Mouse (Mus musculus) adrenal gland, adult 18-20 months (tissue): ENCODE measurements around the gene Osbpl5. TPM values are rescaled to one million over a fixed set of nuclear protein-coding genes. Genes with fewer than 3 reads are reported as not detected.
A peak's percentile ranks its signal among the peaks of the same experiment; 100 is the strongest.
"Not testable (repeated sequence)": the region's sequence is repeated elsewhere in the genome, so short reads cannot be mapped to it uniquely, and the experiment has no call there.

Experiments
- DNase-seq, 2 experiments: peaks; one replicate each; pipeline ENCODE4 v3.0.0; 2021 to 2022; ENCODE audit warnings: low spot score in 2 of 2
- microRNA-seq, 2 experiments: library from miRNA; unstranded; fragments of <30 nt; microRNA quantifications; one replicate each; pipeline ENCODE4 v1.2.0; 2021; ENCODE audit warnings: borderline number of aligned reads in 2 of 2
- total RNA-seq, 2 experiments: library from RNA; stranded (reverse); gene quantifications; 1 replicate in 1 of 2; 2 replicates in 1 of 2; pipeline ENCODE4 v1.2.3; 2021

Gene Osbpl5
- total RNA-seq, 2 experiments from 2014 or later, result 24.5 to 29.1 TPM

DNA sequence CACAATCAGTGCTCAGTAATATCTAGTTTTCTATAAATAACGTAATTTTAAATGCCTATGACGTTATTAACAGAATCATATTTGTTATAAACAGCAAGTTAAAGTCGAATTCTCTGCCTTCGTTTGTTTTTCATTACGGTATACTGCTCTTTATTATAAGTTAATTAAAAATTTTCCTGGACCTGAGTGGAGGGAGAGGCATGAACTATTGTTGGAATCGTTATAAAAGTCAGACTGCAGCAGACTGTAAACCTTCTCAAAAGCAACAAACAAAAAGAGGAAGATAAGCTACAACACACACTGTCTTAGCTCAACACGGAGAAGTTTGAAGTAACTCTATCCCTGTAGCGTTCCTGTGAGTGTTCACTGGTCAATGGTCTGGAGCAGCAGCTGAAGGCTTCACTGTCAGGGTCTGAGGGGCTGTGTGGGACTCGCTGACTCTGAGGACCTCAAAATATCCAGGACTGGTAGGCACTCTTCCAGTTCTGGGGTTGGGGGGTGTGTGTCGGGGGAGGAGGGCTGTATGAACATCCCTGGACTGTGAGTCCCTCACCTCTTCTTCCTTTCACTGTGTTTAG is 106.9 kb downstream of the Osbpl5 start:
- not testable (repeated sequence) for DNase-seq

DNA sequence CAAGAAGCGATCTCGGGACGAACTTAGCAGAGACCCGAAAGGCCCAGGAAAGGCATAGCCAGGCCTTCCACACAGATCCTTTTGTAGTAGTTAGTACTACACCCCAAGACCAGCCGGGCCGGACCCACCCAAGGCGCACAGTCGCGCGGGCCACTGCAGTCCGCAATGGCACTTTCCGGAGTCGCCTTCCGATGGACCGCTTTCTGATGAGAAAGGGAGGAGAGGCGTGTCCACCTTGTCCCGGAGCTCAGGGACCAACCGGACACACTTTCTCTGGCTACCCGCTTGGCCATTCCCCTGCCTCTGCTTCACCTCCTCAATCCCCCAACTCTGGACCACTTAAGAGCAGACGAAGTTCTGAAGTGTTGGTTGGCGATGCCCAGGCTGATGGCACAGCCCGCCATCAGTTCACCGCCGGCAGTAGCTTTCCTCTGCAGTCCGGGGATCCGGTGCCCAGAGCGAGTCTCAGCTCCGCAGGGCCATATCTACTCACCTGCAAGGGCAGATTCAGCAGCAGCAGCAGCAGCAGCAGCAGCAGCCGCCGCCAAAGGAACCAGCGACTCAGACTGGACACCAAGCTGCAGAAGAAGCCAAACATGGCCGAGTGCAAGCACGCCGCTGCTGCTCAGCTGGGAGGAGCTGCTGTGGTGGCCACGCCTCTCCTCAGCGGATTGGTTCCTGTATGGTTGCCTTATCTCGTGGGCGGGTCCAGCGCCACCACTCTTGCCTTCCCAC is 107.6 kb downstream of the Osbpl5 start, which contains the start of gene Tnfrsf22:
Gene Tnfrsf22, minus strand, starts transcription at position 628 of the 735 bp plus-strand sequence.
- peak; percentile 73 to 75 for DNase-seq

DNA sequence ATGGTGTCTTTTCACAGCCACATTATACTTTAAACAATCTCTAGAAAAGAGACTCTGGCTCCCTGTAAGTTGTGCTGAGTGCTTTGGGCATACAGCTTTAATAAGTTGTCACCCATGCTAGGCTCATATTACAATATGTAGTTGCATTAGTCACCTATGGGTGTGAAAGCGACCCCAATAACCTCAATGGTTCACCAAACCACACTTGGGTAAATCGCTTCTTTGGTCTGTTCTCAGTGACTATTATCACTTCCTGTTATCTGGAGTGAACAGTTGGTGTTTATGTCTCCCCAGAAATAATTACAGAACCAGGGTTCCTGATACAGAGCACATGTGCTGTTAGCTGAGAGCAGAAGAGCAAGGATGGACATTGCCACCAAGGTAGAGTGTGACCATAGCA is 112.8 kb downstream of the Osbpl5 start:
- not testable (repeated sequence) for DNase-seq

Small RNA genes lying within 50 kb of the gene (microRNA-seq; reads per million reads assigned to microRNA genes)
- 0 reads per million in 2 experiments for gene Gm22064

Other genes starting within 250 kb of the Osbpl5 start
- gene Nap1l4, start 207.9 kb downstream of the Osbpl5 start, total RNA-seq, result 100 to 1,000 TPM; 144 to 155 TPM
- gene Cars, start 156.9 kb downstream of the Osbpl5 start, total RNA-seq, result 10 to 100 TPM; 54.1 to 61.1 TPM
- gene Tnfrsf26, start 128.3 kb downstream of the Osbpl5 start, total RNA-seq, result 1 to 10 TPM in 1 of 2 experiments, under 1 TPM in 1; 0.86 to 1.1 TPM
- 1 to 10 TPM; 5.7 to 7.7 TPM for gene Tnfrsf22, start 107.3 kb downstream of the Osbpl5 start, total RNA-seq
- gene Tnfrsf23, start 71.1 kb downstream of the Osbpl5 start, total RNA-seq, result 1 to 10 TPM; 2.8 to 3.7 TPM
- 1 to 10 TPM; 1.7 to 2.2 TPM for gene Mrgprg, start 10.0 kb upstream of the Osbpl5 start, total RNA-seq
- gene Mrgpre, start 27.5 kb upstream of the Osbpl5 start, total RNA-seq, result 1 to 10 TPM; 2.3 to 2.9 TPM
- 10 to 100 TPM; 10.4 to 14.4 TPM for gene Nadsyn1, start 65.9 kb upstream of the Osbpl5 start, total RNA-seq
- gene Dhcr7, start 66.2 kb upstream of the Osbpl5 start, total RNA-seq, result 1,000 to 10,000 TPM in 1 of 2 experiments, 100 to 1,000 TPM in 1; 730 to 1,067 TPM
- gene Gm498, start 109.9 kb upstream of the Osbpl5 start, total RNA-seq, result not detected
- gene Shank2, start 244.9 kb upstream of the Osbpl5 start, total RNA-seq, result 10 to 100 TPM in 1 of 2 experiments, 1 to 10 TPM in 1; 8.1 to 18.5 TPM